10 mouse cellular contexts compared by ENCODE assay signal in genomic region chr15:95963124-95963482, GRCm38 (mm10).
A peak's percentile ranks its signal among the peaks of the same experiment; 100 is the strongest.
DNase-seq lines count a peak whose midpoint lies in the region; ATAC-seq lines count a peak whose summit lies in the region.
"Had no signal": no experiment of that assay in that cellular context is flagged by ENCODE, and none has a peak within 500 bp of the region (broad histone marks: within the 10 kb centered on the region; RNA-seq: fewer than 3 reads in every experiment).

No protein-coding gene starts in this region.

- H3K27ac ChIP-seq in kidney, embryonic 15.5 days: no peak overlapping the region
- H3K27ac ChIP-seq in hindbrain, embryonic 12.5 days: 0 out of 2 replicates have a peak overlapping the region, but pooled peaks have one; percentile 23
- H3K27ac ChIP-seq in neural tube, embryonic 13.5 days (replicated peaks): 0 out of 2 replicates have a peak overlapping the region, but pooled peaks have one; percentile 28
- H3K27ac ChIP-seq: left cerebral cortex, adult 2 months had no signal

- no peak overlapping the region for H3K4me3 ChIP-seq in kidney, embryonic 15.5 days (replicated peaks)
- no peak overlapping the region for H3K4me3 ChIP-seq in hindbrain, embryonic 12.5 days
- H3K4me3 ChIP-seq in neural tube, embryonic 13.5 days: no peak overlapping the region
- H3K4me3 ChIP-seq: left cerebral cortex, adult 2 months had no signal

- 0 out of 2 replicates have a peak, but pooled peaks have one; percentile 25 for ATAC-seq in kidney, embryonic 15.5 days (replicated peaks; ENCODE audit: low FRiP score)
- ATAC-seq in hindbrain, embryonic 12.5 days (ENCODE audit: low FRiP score): 0 out of 2 replicates have a peak, but pooled peaks have one; percentile 13
- ATAC-seq in neural tube, embryonic 13.5 days (ENCODE audit: low read depth): peak; percentile 43
- ATAC-seq in CD4-positive, CD25-positive, alpha-beta regulatory T cell, adult 4 months: no peak

- H3K4me1 ChIP-seq in kidney, embryonic 15.5 days: no peaks in the 10 kb centered on the region
- peaks cover 16% of the 10 kb centered on the region for H3K4me1 ChIP-seq in hindbrain, embryonic 12.5 days
- peaks cover 31% of the 10 kb centered on the region for H3K4me1 ChIP-seq in neural tube, embryonic 13.5 days (replicated peaks)

- H3K36me3 ChIP-seq in kidney, embryonic 15.5 days: peaks cover 55% of the 10 kb centered on the region
- H3K36me3 ChIP-seq in hindbrain, embryonic 12.5 days: peaks cover 5% of the 10 kb centered on the region; the same call in 1 of the 2 replicates
- 0 out of 2 replicates have a peak, but pooled peaks cover 5% of the 10 kb centered on the region for H3K36me3 ChIP-seq in neural tube, embryonic 13.5 days

- DNase-seq in kidney, postnatal 10 days: no peak
- DNase-seq in R1 (ENCODE audit: low read depth, low spot score): peak; percentile 14
- DNase-seq in frontal cortex, postnatal 36 days (ENCODE audit: low spot score in 2 of 2): no peak
- DNase-seq in yolk sac, embryonic 10.5 days (ENCODE audit: low spot score): no peak
- DNase-seq: kidney, adult 9 months had no signal

- H3K4me2 ChIP-seq in kidney, embryonic 15.5 days: no peak overlapping the region
- H3K4me2 ChIP-seq in hindbrain, embryonic 12.5 days (replicated peaks): no peak overlapping the region
- no peak overlapping the region for H3K4me2 ChIP-seq in neural tube, embryonic 13.5 days

- no peak overlapping the region for H3K9ac ChIP-seq in kidney, embryonic 15.5 days
- H3K9ac ChIP-seq in hindbrain, embryonic 12.5 days: no peak overlapping the region
- no peak overlapping the region for H3K9ac ChIP-seq in neural tube, embryonic 13.5 days

- no peaks in the 10 kb centered on the region for H3K9me3 ChIP-seq in kidney, embryonic 15.5 days (replicated peaks)
- H3K9me3 ChIP-seq in hindbrain, embryonic 12.5 days (replicated peaks): no peaks in the 10 kb centered on the region
- no peaks in the 10 kb centered on the region for H3K9me3 ChIP-seq in neural tube, embryonic 13.5 days

- 64% methylated on average over 10 of the region's 10 CpGs for WGBS in kidney, embryonic 15.5 days
- WGBS in hindbrain, embryonic 12.5 days: 58% methylated on average over 10 of the region's 10 CpGs
- 50% methylated on average over 10 of the region's 10 CpGs for WGBS in neural tube, embryonic 13.5 days

- no peaks in the 10 kb centered on the region for H3K27me3 ChIP-seq in kidney, embryonic 15.5 days
- no peaks in the 10 kb centered on the region for H3K27me3 ChIP-seq in hindbrain, embryonic 12.5 days
- H3K27me3 ChIP-seq in neural tube, embryonic 13.5 days: no peaks in the 10 kb centered on the region
